Mouse (Mus musculus): ENCODE measurements around the gene Ehhadh.

DNA sequence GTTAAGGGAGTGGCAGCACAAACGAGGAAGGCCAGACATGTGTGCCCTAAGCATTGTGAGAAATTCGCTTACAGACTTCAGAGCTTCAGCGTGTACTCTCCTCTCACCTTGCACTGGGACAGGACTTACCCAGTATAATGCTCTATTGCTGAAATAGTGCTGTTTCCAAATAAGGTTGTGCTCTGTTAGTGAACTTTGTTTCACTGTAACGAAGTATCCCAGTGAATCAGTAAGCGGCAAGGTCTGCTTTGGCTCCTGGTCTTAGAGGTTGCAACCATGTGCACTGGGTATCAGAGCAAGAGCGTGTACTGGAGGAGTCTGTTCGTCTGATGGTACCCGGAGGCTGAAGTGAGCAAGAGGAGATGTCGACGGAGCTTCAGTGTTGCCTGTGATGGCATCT lies 46.4 kb upstream of the Ehhadh start:
- TF ChIP-seq POLR2A (IDR thresholded peaks at IDR 0.05; ENCODE audit: borderline replicate concordance, extremely low read depth, low read depth, low read length): no peak
- TF ChIP-seq CTCF (IDR thresholded peaks at IDR 0.05; ENCODE audit: insufficient read depth, low read length): no peak

Data from lung, adult 2 months (tissue).